In the genomic region with DNA sequence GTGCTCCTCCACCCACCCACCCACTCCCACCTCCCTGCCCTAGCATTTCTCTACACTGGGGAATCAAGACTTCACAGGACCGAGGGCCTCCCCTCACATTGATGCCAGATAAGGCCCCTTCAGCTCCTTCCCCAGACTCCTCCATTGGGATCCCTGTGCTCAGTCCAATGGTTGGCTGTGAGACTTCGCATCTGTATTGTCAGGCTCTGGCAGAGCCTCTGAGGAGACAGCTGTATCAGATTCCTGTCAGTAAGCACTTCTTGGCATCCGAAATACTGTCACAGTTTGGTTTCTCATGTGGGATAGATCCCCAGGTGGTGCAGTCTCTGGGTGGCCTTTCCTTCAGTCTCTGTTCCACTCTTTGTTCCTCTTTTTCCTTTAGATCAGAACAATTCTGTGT, we compare ENCODE assay signal across 22 mouse cellular contexts.
A peak's percentile ranks its signal among the peaks of the same experiment; 100 is the strongest.
DNase-seq lines count a peak whose midpoint lies in the region; ATAC-seq and TF ChIP-seq lines count a peak whose summit lies in the region.
"Had no signal": no experiment of that assay in that cellular context is flagged by ENCODE, and none has a peak within 500 bp of the region (broad histone marks: within the 10 kb centered on the region; RNA-seq: fewer than 3 reads in every experiment).

No protein-coding gene starts in this region.

- H3K4me3 ChIP-seq in intestine, embryonic 14.5 days (ENCODE audit: low read depth, low read length), result no peak overlapping the region
- no peak overlapping the region for H3K4me3 ChIP-seq in intestine, embryonic 16.5 days (ENCODE audit: low read length)
- H3K4me3 ChIP-seq in lung, embryonic 15.5 days, result no peak overlapping the region
- H3K4me3 ChIP-seq in lung, postnatal 0 days (ENCODE audit: low read depth, low read length), result no peak overlapping the region
- no peak overlapping the region for H3K4me3 ChIP-seq in lung, adult 2 months (replicated peaks; ENCODE audit: extremely low read depth, low read depth, low read length)
- H3K4me3 ChIP-seq: embryonic facial prominence, embryonic 13.5 days; embryonic facial prominence, embryonic 15.5 days; erythroblast, embryonic 14.5 days; forebrain, embryonic 10.5 days; forebrain, embryonic 12.5 days had no signal

- no peak overlapping the region for H3K4me2 ChIP-seq in intestine, embryonic 14.5 days (ENCODE audit: low read length)
- no peak overlapping the region for H3K4me2 ChIP-seq in intestine, embryonic 16.5 days (ENCODE audit: low read depth, low read length)
- H3K4me2 ChIP-seq in lung, embryonic 15.5 days, result no peak overlapping the region
- H3K4me2 ChIP-seq in lung, postnatal 0 days (replicated peaks; ENCODE audit: low read depth, low read length), result no peak overlapping the region
- H3K4me2 ChIP-seq: embryonic facial prominence, embryonic 13.5 days; embryonic facial prominence, embryonic 15.5 days; forebrain, embryonic 12.5 days had no signal

- H3K27me3 ChIP-seq in intestine, embryonic 14.5 days (replicated peaks; ENCODE audit: control insufficient read depth, insufficient read depth, low read length), result no peaks in the 10 kb centered on the region
- H3K27me3 ChIP-seq in intestine, embryonic 16.5 days (replicated peaks; ENCODE audit: control insufficient read depth, insufficient read depth, low read length), result no peaks in the 10 kb centered on the region
- H3K27me3 ChIP-seq in lung, embryonic 15.5 days, result no peaks in the 10 kb centered on the region
- H3K27me3 ChIP-seq in lung, postnatal 0 days (replicated peaks; ENCODE audit: insufficient read depth, low read length), result no peaks in the 10 kb centered on the region
- H3K27me3 ChIP-seq: embryonic facial prominence, embryonic 13.5 days; embryonic facial prominence, embryonic 15.5 days; forebrain, embryonic 12.5 days had no signal

- no peaks in the 10 kb centered on the region for H3K4me1 ChIP-seq in intestine, embryonic 14.5 days (replicated peaks; ENCODE audit: control insufficient read depth, insufficient read depth, low read length)
- no peaks in the 10 kb centered on the region for H3K4me1 ChIP-seq in intestine, embryonic 16.5 days (ENCODE audit: control insufficient read depth, insufficient read depth, low read length)
- no peaks in the 10 kb centered on the region for H3K4me1 ChIP-seq in lung, embryonic 15.5 days
- no peaks in the 10 kb centered on the region for H3K4me1 ChIP-seq in lung, postnatal 0 days (ENCODE audit: insufficient read depth, low read depth, low read length)
- no peaks in the 10 kb centered on the region for H3K4me1 ChIP-seq in lung, adult 2 months (ENCODE audit: control insufficient read depth, insufficient read depth, low read length)
- H3K4me1 ChIP-seq: embryonic facial prominence, embryonic 13.5 days; embryonic facial prominence, embryonic 15.5 days; forebrain, embryonic 10.5 days; forebrain, embryonic 12.5 days had no signal

- no peak for TF ChIP-seq EP300 in lung, postnatal 0 days (IDR thresholded peaks at IDR 0.05)

- H3K27ac ChIP-seq in intestine, embryonic 14.5 days (ENCODE audit: low read depth), result no peak overlapping the region
- no peak overlapping the region for H3K27ac ChIP-seq in intestine, embryonic 16.5 days (ENCODE audit: low read length)
- H3K27ac ChIP-seq in lung, embryonic 15.5 days, result no peak overlapping the region
- no peak overlapping the region for H3K27ac ChIP-seq in lung, postnatal 0 days (ENCODE audit: low read length)
- H3K27ac ChIP-seq: embryonic facial prominence, embryonic 13.5 days; embryonic facial prominence, embryonic 15.5 days; forebrain, embryonic 10.5 days; forebrain, embryonic 12.5 days had no signal

- H3K9me3 ChIP-seq in intestine, embryonic 14.5 days (ENCODE audit: control insufficient read depth, low read length), result no peaks in the 10 kb centered on the region
- H3K9me3 ChIP-seq in intestine, embryonic 16.5 days (ENCODE audit: control insufficient read depth, low read length), result peaks cover 4% of the 10 kb centered on the region; the same call in 1 of the 2 replicates
- H3K9me3 ChIP-seq in lung, embryonic 15.5 days, result no peaks in the 10 kb centered on the region; the same call in 1 of the 2 replicates
- H3K9me3 ChIP-seq in lung, postnatal 0 days (ENCODE audit: low read length), result peaks cover under 1% of the 10 kb centered on the region; the same call in 1 of the 2 replicates
- H3K9me3 ChIP-seq: embryonic facial prominence, embryonic 15.5 days had no signal

- 94% methylated on average over 3 of the region's 3 CpGs for WGBS in intestine, embryonic 14.5 days
- 80% methylated on average over 3 of the region's 3 CpGs for WGBS in intestine, embryonic 16.5 days
- 64% methylated on average over 3 of the region's 3 CpGs for WGBS in lung, embryonic 15.5 days
- WGBS in lung, postnatal 0 days, result 73% methylated on average over 3 of the region's 3 CpGs
- WGBS in lung, adult 2 months, result 81% methylated on average over 3 of the region's 3 CpGs

- TF ChIP-seq POLR2A in lung, adult 2 months (IDR thresholded peaks at IDR 0.05; ENCODE audit: borderline replicate concordance, extremely low read depth, low read depth, low read length), result no peak

- TF ChIP-seq CTCF in lung, postnatal 0 days (IDR thresholded peaks at IDR 0.05), result no peak
- TF ChIP-seq CTCF in lung, adult 2 months (IDR thresholded peaks at IDR 0.05; ENCODE audit: insufficient read depth, low read length), result no peak

- no peak overlapping the region for H3K9ac ChIP-seq in intestine, embryonic 14.5 days (ENCODE audit: low read length)
- no peak overlapping the region for H3K9ac ChIP-seq in intestine, embryonic 16.5 days (ENCODE audit: low read depth, low read length)
- no peak overlapping the region for H3K9ac ChIP-seq in lung, embryonic 15.5 days
- no peak overlapping the region for H3K9ac ChIP-seq in lung, postnatal 0 days (replicated peaks; ENCODE audit: low read depth)
- H3K9ac ChIP-seq: embryonic facial prominence, embryonic 13.5 days; embryonic facial prominence, embryonic 15.5 days; forebrain, embryonic 12.5 days had no signal

- no peak for ATAC-seq in intestine, embryonic 14.5 days (replicated peaks; ENCODE audit: low FRiP score, low TSS enrichment, low read depth)
- ATAC-seq in intestine, embryonic 16.5 days, result no peak
- ATAC-seq in lung, embryonic 15.5 days (ENCODE audit: borderline replicate concordance, extremely low read depth, low FRiP score, low TSS enrichment), result peak; percentile 62; the same call in 1 of the 2 replicates
- peak; percentile 27; the same call in 1 of the 2 replicates for ATAC-seq in lung, postnatal 0 days
- ATAC-seq: forebrain, embryonic 14.5 days had no signal

- no peaks in the 10 kb centered on the region for H3K36me3 ChIP-seq in intestine, embryonic 14.5 days (ENCODE audit: control insufficient read depth, insufficient read depth, low read length)
- H3K36me3 ChIP-seq in intestine, embryonic 16.5 days (ENCODE audit: control insufficient read depth, insufficient read depth, low read length), result no peaks in the 10 kb centered on the region
- no peaks in the 10 kb centered on the region for H3K36me3 ChIP-seq in lung, embryonic 15.5 days
- no peaks in the 10 kb centered on the region for H3K36me3 ChIP-seq in lung, postnatal 0 days (ENCODE audit: insufficient read depth, low read length)
- H3K36me3 ChIP-seq: embryonic facial prominence, embryonic 13.5 days; embryonic facial prominence, embryonic 15.5 days; forebrain, embryonic 10.5 days; forebrain, embryonic 12.5 days had no signal

- DNase-seq in intestine, embryonic 14.5 days (ENCODE audit: low spot score), result peak; percentile 9
- DNase-seq in lung, adult 18-20 months, result no peak
- DNase-seq in lung, postnatal 0 days (ENCODE audit: low spot score), result no peak
- DNase-seq in lung, adult 2 months, result no peak
- DNase-seq: adrenal gland, adult 2 months; adrenal gland, postnatal 10 days; adrenal gland, postnatal 25 days; cerebellum, adult 11 months; cerebellum, adult 18-20 months; cerebellum, adult 8-10 months; cerebellum, adult 9-11 months; cerebellum, postnatal 14 days; cerebellum, postnatal 36 days; embryo, embryonic 11 days had no signal

Comparison
In these comparisons a context has a peak if more than half of its experiments do, and no peak if none do; other contexts are left out.
1. ATAC-seq: peak in lung, embryonic 15.5 days (single experiment) and lung, postnatal 0 days (single experiment); none in intestine, embryonic 14.5 days (single experiment) and intestine, embryonic 16.5 days (single experiment).